Mouse (Mus musculus): ENCODE data around the gene Slpi. TPM values are rescaled to one million over a fixed set of nuclear protein-coding genes. Genes with fewer than 3 reads are reported as not detected.
"Not testable (repeated sequence)": the region's sequence is repeated elsewhere in the genome, so short reads cannot be mapped to it uniquely, and the experiment has no call there.

Slpi gene
- polyA plus RNA-seq, 1 experiment from 2014 or later: 2.2 TPM

DNA sequence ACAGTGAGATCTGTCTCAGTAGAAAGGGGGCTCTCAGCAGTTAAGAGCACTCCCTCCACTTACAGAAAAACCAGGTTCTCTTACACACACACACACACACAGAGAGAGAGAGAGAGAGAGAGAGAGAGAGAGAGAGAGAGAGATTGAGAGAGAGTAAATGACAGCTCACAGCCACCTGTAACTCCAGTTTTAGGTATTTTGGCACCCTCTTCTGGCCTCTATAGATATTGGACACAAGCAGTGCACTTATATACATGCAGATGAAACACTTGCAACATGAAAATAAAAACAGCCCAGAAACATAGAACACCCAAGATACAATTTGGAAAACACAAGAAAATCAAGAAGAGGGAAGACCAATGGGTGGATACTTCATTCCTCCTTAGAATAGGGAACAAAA is 41.2 kb downstream of the Slpi start:
- not testable (repeated sequence) for H3K9ac ChIP-seq; ATAC-seq (ENCODE audit: insufficient number of reproducible peaks, insufficient read depth, low FRiP score, low TSS enrichment, low read depth); H3K36me3 ChIP-seq; H3K9me3 ChIP-seq; H3K27me3 ChIP-seq; H3K4me3 ChIP-seq; H3K4me1 ChIP-seq; H3K27ac ChIP-seq; H3K4me2 ChIP-seq

DNA sequence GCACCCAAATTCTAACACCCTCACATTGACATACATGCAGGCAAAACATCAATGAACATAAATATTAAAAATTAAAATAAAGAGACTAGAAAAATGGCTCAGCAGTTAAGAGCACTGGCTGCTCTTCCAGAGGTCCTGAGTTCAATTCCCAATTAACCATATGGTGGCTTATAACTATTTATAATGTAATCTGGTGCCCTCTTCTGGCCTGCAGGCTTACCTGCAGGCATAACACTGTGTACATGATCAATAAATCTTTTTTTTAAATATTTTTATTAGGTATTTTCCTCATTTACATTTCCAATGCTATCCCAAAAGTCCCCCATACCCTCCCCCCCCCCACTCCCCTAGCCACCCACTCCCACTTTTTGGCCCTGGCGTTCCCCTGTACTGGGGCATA is 45.2 kb downstream of the Slpi start:
- not testable (repeated sequence) for ATAC-seq (ENCODE audit: insufficient number of reproducible peaks, insufficient read depth, low FRiP score, low TSS enrichment, low read depth); H3K27me3 ChIP-seq; H3K4me2 ChIP-seq; H3K36me3 ChIP-seq; H3K4me3 ChIP-seq; H3K9me3 ChIP-seq; H3K27ac ChIP-seq; H3K9ac ChIP-seq; H3K4me1 ChIP-seq
- WGBS: 85% methylated on average over 1 of the region's 1 CpGs

DNA sequence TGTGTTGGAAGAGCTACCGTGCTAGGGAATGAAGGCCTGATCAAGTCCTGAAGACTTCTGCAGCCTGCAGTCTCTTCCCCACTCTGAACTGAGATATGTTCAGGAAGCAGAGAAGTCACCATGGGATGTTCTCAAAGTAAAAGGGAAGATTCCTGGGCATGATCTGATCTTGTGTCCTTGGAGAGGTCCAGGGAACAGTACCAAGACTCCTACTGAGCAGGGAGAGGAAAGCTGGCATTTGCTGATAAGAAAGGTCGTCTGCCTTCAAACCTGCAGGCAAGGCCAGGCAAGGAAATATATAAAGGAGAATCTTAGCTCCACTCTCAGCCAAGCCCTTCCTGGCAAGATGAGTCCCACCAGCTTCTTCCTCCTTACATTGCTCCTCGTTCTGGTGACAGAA is 56.5 kb downstream of the Slpi start, which contains the start of gene Svs5:
Svs5 (plus strand) TSS at position 301 of the 400 bp plus-strand sequence.
- ATAC-seq (ENCODE audit: insufficient number of reproducible peaks, insufficient read depth, low FRiP score, low TSS enrichment, low read depth); H3K36me3 ChIP-seq; H3K4me3 ChIP-seq; H3K9ac ChIP-seq; H3K4me2 ChIP-seq; H3K27ac ChIP-seq; H3K4me1 ChIP-seq; H3K27me3 ChIP-seq; H3K9me3 ChIP-seq: not testable (repeated sequence)
- WGBS: 81% methylated on average over 3 of the region's 3 CpGs

GRCm38 (mm10) chr2:164320983-164321382 is 67.9 kb downstream of the Slpi start:
- Histone ChIP-seq H3K4me2 (no peak overlapping the region), H3K27me3 (no peaks in the 10 kb centered on the region), H3K9ac (no peak overlapping the region), H3K9me3 (no peaks in the 10 kb centered on the region), H3K36me3 (no peaks in the 10 kb centered on the region), H3K27ac (no peak overlapping the region), H3K4me1 (no peaks in the 10 kb centered on the region), H3K4me3 (no peak overlapping the region)
- 83% methylated on average over 6 of the region's 6 CpGs for WGBS
- no peak for ATAC-seq (ENCODE audit: insufficient number of reproducible peaks, insufficient read depth, low FRiP score, low TSS enrichment, low read depth)

DNA sequence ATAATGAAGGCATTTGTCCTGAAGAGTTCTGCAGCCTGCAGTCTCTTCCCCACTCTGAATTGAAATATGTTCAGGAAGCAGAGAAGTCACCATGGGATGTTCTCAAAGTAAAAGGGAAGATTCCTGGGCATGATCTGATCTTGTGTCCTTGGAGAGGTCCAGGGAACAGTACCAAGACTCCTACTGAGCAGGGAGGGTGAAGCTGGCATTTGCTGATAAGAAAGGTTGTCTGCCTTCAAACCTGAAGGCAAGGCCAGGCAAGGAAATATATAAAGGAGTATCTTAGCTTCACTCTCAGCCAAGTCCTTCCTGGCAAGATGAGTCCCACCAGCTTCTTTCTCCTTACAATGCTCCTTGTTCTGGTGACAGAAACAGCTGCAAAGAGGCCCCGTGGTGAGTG is 72.4 kb downstream of the Slpi start, which contains the start of gene Svs6:
Svs6 (plus strand) TSS at position 301 of the 400 bp plus-strand sequence.
- H3K27me3 ChIP-seq; H3K4me2 ChIP-seq; H3K36me3 ChIP-seq; H3K4me1 ChIP-seq; H3K9me3 ChIP-seq; H3K4me3 ChIP-seq; H3K9ac ChIP-seq; ATAC-seq (ENCODE audit: insufficient number of reproducible peaks, insufficient read depth, low FRiP score, low TSS enrichment, low read depth); H3K27ac ChIP-seq: not testable (repeated sequence)
- WGBS: 74% methylated on average over 1 of the region's 1 CpGs

- H3K4me1 ChIP-seq; H3K9me3 ChIP-seq; H3K27ac ChIP-seq; H3K27me3 ChIP-seq; H3K36me3 ChIP-seq; H3K9ac ChIP-seq; H3K4me3 ChIP-seq; H3K4me2 ChIP-seq; ATAC-seq (ENCODE audit: insufficient number of reproducible peaks, insufficient read depth, low FRiP score, low TSS enrichment, low read depth): not testable (repeated sequence)
These were observed 73.4 kb downstream of the Slpi start for GRCm38 (mm10) chr2:164315460-164315859.

GRCm38 (mm10) chr2:164312599-164312998 is 76.3 kb downstream of the Slpi start:
- no peaks in the 10 kb centered on the region for H3K36me3 ChIP-seq
- no peak for ATAC-seq (ENCODE audit: insufficient number of reproducible peaks, insufficient read depth, low FRiP score, low TSS enrichment, low read depth)
- no peak overlapping the region for H3K27ac ChIP-seq
- no peaks in the 10 kb centered on the region for H3K4me1 ChIP-seq
- no peak overlapping the region for H3K4me2 ChIP-seq
- no peaks in the 10 kb centered on the region for H3K27me3 ChIP-seq
- H3K9me3 ChIP-seq: no peaks in the 10 kb centered on the region
- 87% methylated on average over 5 of the region's 5 CpGs for WGBS
- H3K4me3 ChIP-seq: no peak overlapping the region
- H3K9ac ChIP-seq: no peak overlapping the region

Small RNA genes within 50 kb of the gene (microRNA-seq; reads per million reads assigned to microRNA genes)
- gene Mir7678: not detected

Other genes starting within 250 kb of the Slpi start
- gene Kcns1, start 218.0 kb downstream of the Slpi start, polyA plus RNA-seq (2015; fragmentation: Nextera tagmentation; extraction: Ambion mirVana): 0.80 and 1.2 TPM in 2 replicates
- not detected in 2 replicates for gene Wfdc5, start 206.4 kb downstream of the Slpi start, polyA plus RNA-seq (2015; fragmentation: Nextera tagmentation; extraction: Ambion mirVana)
- not detected in 2 replicates for gene Wfdc12, start 198.5 kb downstream of the Slpi start, polyA plus RNA-seq (2015; fragmentation: Nextera tagmentation; extraction: Ambion mirVana)
- gene Wfdc15a, start 189.0 kb downstream of the Slpi start, polyA plus RNA-seq (2015; fragmentation: Nextera tagmentation; extraction: Ambion mirVana): not detected in 2 replicates
- not detected in 2 replicates for gene Wfdc15b, start 167.4 kb downstream of the Slpi start, polyA plus RNA-seq (2015; fragmentation: Nextera tagmentation; extraction: Ambion mirVana)
- not detected in 2 replicates for gene Svs2, start 150.6 kb downstream of the Slpi start, polyA plus RNA-seq (2015; fragmentation: Nextera tagmentation; extraction: Ambion mirVana)
- not detected in 2 replicates for gene Svs3b, start 132.5 kb downstream of the Slpi start, polyA plus RNA-seq (2015; fragmentation: Nextera tagmentation; extraction: Ambion mirVana)
- gene Svs4, start 110.6 kb downstream of the Slpi start, polyA plus RNA-seq (2015; fragmentation: Nextera tagmentation; extraction: Ambion mirVana): not detected in 2 replicates
- not detected in 2 replicates for gene Svs3a, start 99.8 kb downstream of the Slpi start, polyA plus RNA-seq (2015; fragmentation: Nextera tagmentation; extraction: Ambion mirVana)
- not detected in 2 replicates for gene Svs6, start 72.3 kb downstream of the Slpi start, polyA plus RNA-seq (2015; fragmentation: Nextera tagmentation; extraction: Ambion mirVana)
- not detected in 2 replicates for gene Svs5, start 56.4 kb downstream of the Slpi start, polyA plus RNA-seq (2015; fragmentation: Nextera tagmentation; extraction: Ambion mirVana)
- 0.59 and 1.0 TPM in 2 replicates for gene Rbpjl, start 14.0 kb upstream of the Slpi start, polyA plus RNA-seq (2015; fragmentation: Nextera tagmentation; extraction: Ambion mirVana)
- gene Matn4, start 16.1 kb upstream of the Slpi start, polyA plus RNA-seq (2015; fragmentation: Nextera tagmentation; extraction: Ambion mirVana): 66.0 and 105 TPM in 2 replicates
- gene Sdc4, start 54.8 kb upstream of the Slpi start, polyA plus RNA-seq (2015; fragmentation: Nextera tagmentation; extraction: Ambion mirVana): 81.5 and 87.8 TPM in 2 replicates
- 56.0 and 65.9 TPM in 2 replicates for gene Sys1, start 67.9 kb upstream of the Slpi start, polyA plus RNA-seq (2015; fragmentation: Nextera tagmentation; extraction: Ambion mirVana)
- 7.7 and 8.3 TPM in 2 replicates for gene Gm20458, start 71.9 kb upstream of the Slpi start, polyA plus RNA-seq (2015; fragmentation: Nextera tagmentation; extraction: Ambion mirVana)
- not detected in 2 replicates for gene Trp53tg5, start 84.6 kb upstream of the Slpi start, polyA plus RNA-seq (2015; fragmentation: Nextera tagmentation; extraction: Ambion mirVana)
- 2.1 and 3.0 TPM in 2 replicates for gene Dbndd2, start 97.0 kb upstream of the Slpi start, polyA plus RNA-seq (2015; fragmentation: Nextera tagmentation; extraction: Ambion mirVana)
- 49.6 and 52.6 TPM in 2 replicates for gene Pigt, start 108.4 kb upstream of the Slpi start, polyA plus RNA-seq (2015; fragmentation: Nextera tagmentation; extraction: Ambion mirVana)
- 46.5 and 53.4 TPM in 2 replicates for gene Wfdc2, start 173.3 kb upstream of the Slpi start, polyA plus RNA-seq (2015; fragmentation: Nextera tagmentation; extraction: Ambion mirVana)
- not detected in 2 replicates for gene Spint3, start 184.4 kb upstream of the Slpi start, polyA plus RNA-seq (2015; fragmentation: Nextera tagmentation; extraction: Ambion mirVana)
- gene Wfdc6a, start 196.4 kb upstream of the Slpi start, polyA plus RNA-seq (2015; fragmentation: Nextera tagmentation; extraction: Ambion mirVana): 0.80 TPM in 1 of 2 replicates, not detected in the other
- gene Eppin, start 204.5 kb upstream of the Slpi start, polyA plus RNA-seq (2015; fragmentation: Nextera tagmentation; extraction: Ambion mirVana): not detected in 2 replicates
- gene Wfdc6b, start 224.4 kb upstream of the Slpi start, polyA plus RNA-seq (2015; fragmentation: Nextera tagmentation; extraction: Ambion mirVana): not detected in 2 replicates
- gene Wfdc8, start 224.5 kb upstream of the Slpi start, polyA plus RNA-seq (2015; fragmentation: Nextera tagmentation; extraction: Ambion mirVana): not detected in 2 replicates
- not detected in 2 replicates for gene Wfdc16, start 249.7 kb upstream of the Slpi start, polyA plus RNA-seq (2015; fragmentation: Nextera tagmentation; extraction: Ambion mirVana)

Measured in embryonic facial prominence, embryonic 13.5 days (tissue).